Mouse (Mus musculus) heart, embryonic 12.5 days (tissue): ENCODE measurements around the gene Pkd1. TPM values are rescaled to one million over a fixed set of nuclear protein-coding genes. Genes with fewer than 3 reads are reported as not detected.

Source experiments
- ATAC-seq: fragments of 200-750 bp; cut with Nextera tagmentation; 2 replicates; pipeline ENCODE4 v1.8.0; 2017; ENCODE audit warnings: moderate TSS enrichment, moderate library complexity; ENCODE audit not compliant: insufficient number of reproducible peaks, low FRiP score
- H3K27ac ChIP-seq: fragments of 300-500 bp; sonication (generic); 2 replicates; pipeline ENCODE4 v1.5.1; 2016; ENCODE audit warnings: mild to moderate bottlenecking, moderate library complexity; ENCODE audit not compliant: poor library complexity, severe bottlenecking
- H3K27me3 ChIP-seq: fragments of 300-500 bp; sonication (generic); replicated peaks from 2 replicates; pipeline ENCODE4 v1.6.1; 2016; ENCODE audit warnings: mild to moderate bottlenecking, moderate library complexity
- H3K36me3 ChIP-seq: fragments of 300-500 bp; sonication (generic); 2 replicates; pipeline ENCODE4 v1.6.1; 2016; ENCODE audit warnings: mild to moderate bottlenecking, moderate library complexity
- H3K4me1 ChIP-seq: fragments of 300-500 bp; sonication (generic); replicated peaks from 2 replicates; pipeline ENCODE4 v1.6.1; 2016; ENCODE audit warnings: mild to moderate bottlenecking
- H3K4me2 ChIP-seq: fragments of 300-500 bp; sonication (generic); 2 replicates; pipeline ENCODE4 v1.6.1; 2016; ENCODE audit warnings: mild to moderate bottlenecking, moderate library complexity
- H3K4me3 ChIP-seq: fragments of 300-500 bp; sonication (generic); 2 replicates; pipeline ENCODE4 v1.5.1; 2016; ENCODE audit warnings: mild to moderate bottlenecking
- H3K9ac ChIP-seq: fragments of 300-500 bp; sonication (generic); 2 replicates; pipeline ENCODE4 v1.6.1; 2016; ENCODE audit warnings: mild to moderate bottlenecking, moderate library complexity
- H3K9me3 ChIP-seq: fragments of 300-500 bp; sonication (generic); replicated peaks from 2 replicates; pipeline ENCODE4 v1.6.1; 2016; ENCODE audit warnings: mild to moderate bottlenecking, moderate library complexity
- WGBS: fragments of 180-500 bp; shearing (Covaris S2); methylation state at CpG from one replicate; pipeline ENCODE4 v1.1.7; 2016; 5-methylcytosine and 5-hydroxymethylcytosine counted together
- polyA plus RNA-seq: library from polyadenylated mRNA; unstranded; fragments of >200 nt; fragmentation: Nextera tagmentation; extraction: Ambion mirVana; gene quantifications from 2 replicates; pipeline ENCODE4 v1.2.1, GENCODE M21; 2016

Gene Pkd1
- polyA plus RNA-seq, 1 experiment from 2014 or later = 18.9 TPM

DNA sequence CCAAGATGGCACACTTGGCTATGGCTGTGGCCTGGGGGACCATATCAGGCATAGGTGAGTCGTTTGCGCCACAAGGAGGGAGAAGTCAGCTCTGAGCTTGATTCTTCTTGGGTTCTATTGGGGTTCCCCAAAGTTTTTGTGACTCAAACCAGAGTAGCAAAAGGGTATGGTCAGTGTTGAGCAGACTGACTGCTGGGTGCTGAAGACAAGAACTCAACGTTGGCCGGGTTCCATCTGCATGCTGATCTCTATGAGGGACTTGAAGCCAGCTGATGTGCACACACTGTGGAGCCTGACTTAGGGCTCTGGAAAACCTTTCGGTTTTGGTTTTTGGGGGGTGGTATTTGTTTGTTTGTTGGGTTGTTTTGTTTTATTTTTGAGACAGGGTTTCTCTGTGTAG, 86.1 kb downstream of the Pkd1 start:
- ATAC-seq = no peak
- H3K4me3 ChIP-seq = no peak overlapping the region
- 89% methylated on average over 5 of the region's 5 CpGs for WGBS
- peaks cover 17% of the 10 kb centered on the region for H3K36me3 ChIP-seq
- no peaks in the 10 kb centered on the region for H3K9me3 ChIP-seq
- peaks cover 50% of the 10 kb centered on the region for H3K27me3 ChIP-seq
- no peak overlapping the region for H3K27ac ChIP-seq
- H3K4me2 ChIP-seq = no peak overlapping the region
- no peak overlapping the region for H3K9ac ChIP-seq
- peaks cover 53% of the 10 kb centered on the region for H3K4me1 ChIP-seq

DNA sequence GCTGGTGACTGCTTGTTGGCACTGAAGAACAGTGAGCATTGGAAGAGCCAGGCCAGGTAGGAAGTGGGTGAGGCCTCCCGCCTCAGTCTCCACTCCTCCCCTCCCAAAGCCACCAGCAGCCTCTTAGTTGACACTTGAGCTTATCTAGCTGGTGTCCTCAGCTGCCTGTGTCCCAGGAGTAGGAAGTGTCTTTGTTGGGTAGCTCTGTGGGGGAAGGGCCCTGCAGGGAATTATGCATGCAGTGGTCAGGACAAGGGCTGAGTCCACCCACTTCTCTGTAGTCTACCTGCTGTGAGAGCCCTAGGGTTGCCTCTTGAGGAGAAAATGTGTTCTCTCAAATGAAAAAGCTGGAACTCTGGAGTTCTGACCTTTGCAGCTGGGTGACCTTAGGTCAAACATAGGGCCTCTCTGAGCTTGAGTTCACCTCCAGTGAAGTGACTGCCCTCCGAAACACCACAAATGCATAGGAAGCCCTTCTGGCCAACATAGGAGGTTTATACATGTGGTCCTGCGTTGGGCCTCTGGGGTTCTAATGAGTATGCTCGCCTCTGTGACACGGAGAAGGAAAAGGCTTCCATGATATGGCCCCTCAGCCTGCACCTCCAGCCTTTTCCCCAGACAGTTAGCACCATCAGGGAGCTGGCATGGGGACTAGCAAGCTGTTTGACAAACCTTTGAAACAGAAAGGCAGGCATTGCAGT, 87.3 kb downstream of the Pkd1 start:
- Histone ChIP-seq H3K4me3 (no peak overlapping the region), H3K27me3 (peaks cover 58% of the 10 kb centered on the region), H3K4me2 (no peak overlapping the region), H3K27ac (0 out of 2 replicates have a peak overlapping the region, but pooled peaks have one; percentile 6), H3K4me1 (peaks cover 47% of the 10 kb centered on the region), H3K9ac (no peak overlapping the region), H3K36me3 (peaks cover 24% of the 10 kb centered on the region), H3K9me3 (no peaks in the 10 kb centered on the region)
- 52% methylated on average over 5 of the region's 5 CpGs for WGBS
- no peak for ATAC-seq

DNA sequence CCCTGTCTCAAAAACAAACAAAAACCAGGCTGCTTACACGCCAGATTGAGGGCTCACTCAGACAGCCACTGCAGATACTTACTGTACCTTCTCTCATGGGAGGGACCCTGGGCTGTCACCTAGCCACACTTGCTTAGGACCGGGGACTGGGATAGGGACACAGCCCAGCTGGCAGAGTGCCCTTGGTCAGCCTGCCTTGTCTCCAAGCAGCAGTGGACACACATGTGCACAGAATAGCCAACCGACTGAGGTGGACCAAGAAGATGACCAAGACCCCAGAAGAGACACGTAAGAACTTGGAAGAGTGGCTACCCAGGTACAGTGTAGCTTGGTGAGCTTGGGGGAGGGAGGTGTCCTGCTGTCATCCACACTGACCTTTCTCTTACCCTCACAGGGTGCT, 88.6 kb downstream of the Pkd1 start:
- ATAC-seq = no peak
- no peak overlapping the region for H3K4me2 ChIP-seq
- peaks cover 41% of the 10 kb centered on the region for H3K4me1 ChIP-seq
- no peaks in the 10 kb centered on the region for H3K9me3 ChIP-seq
- H3K4me3 ChIP-seq = no peak overlapping the region
- H3K36me3 ChIP-seq = peaks cover 30% of the 10 kb centered on the region
- H3K27me3 ChIP-seq = peaks cover 70% of the 10 kb centered on the region
- H3K9ac ChIP-seq = no peak overlapping the region
- H3K27ac ChIP-seq = no peak overlapping the region
- WGBS = 78% methylated on average over 4 of the region's 4 CpGs

DNA sequence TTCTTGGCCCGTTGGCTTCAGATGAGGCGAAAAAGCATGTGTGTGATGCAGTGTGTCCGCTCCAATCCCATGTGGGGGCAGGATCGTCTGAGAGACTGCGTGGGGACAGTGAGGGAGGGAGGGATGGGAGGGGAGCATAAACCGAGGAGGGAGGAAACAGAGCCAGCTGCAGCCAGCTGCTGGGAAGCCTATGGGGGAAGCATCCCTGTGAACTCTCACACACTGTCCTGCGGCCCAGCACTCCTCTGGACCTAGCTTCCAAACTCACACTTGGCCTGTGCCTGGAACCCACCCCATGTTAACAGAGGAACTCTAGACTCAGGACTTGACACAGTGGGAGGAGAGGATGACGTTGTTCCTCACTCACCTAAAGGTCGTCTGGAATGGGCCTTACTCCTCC, 89.2 kb downstream of the Pkd1 start:
- no peak for ATAC-seq
- WGBS = 64% methylated on average over 9 of the region's 9 CpGs

DNA sequence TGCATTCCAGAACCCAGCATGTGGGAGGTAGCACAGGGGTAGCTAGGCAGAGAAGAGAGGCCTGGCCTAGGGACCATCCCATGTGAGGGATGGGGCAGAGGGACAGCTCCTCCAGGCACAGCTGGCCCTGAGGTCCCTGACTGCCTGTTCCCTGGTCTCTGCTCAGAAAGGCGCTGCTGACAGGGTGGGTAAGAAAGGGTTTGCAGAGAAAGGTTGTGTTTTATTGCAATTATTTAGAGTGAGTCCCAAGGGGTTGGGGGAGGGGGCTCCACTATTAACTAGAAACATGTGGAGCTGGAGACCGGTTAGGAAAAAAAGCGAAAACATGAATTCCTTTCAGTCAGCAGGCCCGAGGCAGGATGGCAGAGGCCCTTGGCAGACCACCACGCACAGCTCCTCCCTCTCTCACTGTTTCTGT, 89.9 kb downstream of the Pkd1 start:
- ATAC-seq = no peak
- peaks cover 42% of the 10 kb centered on the region for H3K4me1 ChIP-seq
- H3K27me3 ChIP-seq = peaks cover 62% of the 10 kb centered on the region
- H3K9me3 ChIP-seq = no peaks in the 10 kb centered on the region
- H3K9ac ChIP-seq = no peak overlapping the region
- H3K4me2 ChIP-seq = no peak overlapping the region
- H3K4me3 ChIP-seq = no peak overlapping the region
- 66% methylated on average over 5 of the region's 5 CpGs for WGBS
- H3K36me3 ChIP-seq = peaks cover 30% of the 10 kb centered on the region
- peak overlapping the region; percentile 65 for H3K27ac ChIP-seq

More for the DNA sequence above, 89.2 kb downstream of the Pkd1 start:
- Histone ChIP-seq H3K4me1 (peaks cover 38% of the 10 kb centered on the region), H3K36me3 (peaks cover 30% of the 10 kb centered on the region), H3K4me3 (no peak overlapping the region), H3K27me3 (peaks cover 69% of the 10 kb centered on the region), H3K9me3 (no peaks in the 10 kb centered on the region), H3K27ac (peak overlapping the region; percentile 65), H3K4me2 (no peak overlapping the region), H3K9ac (no peak overlapping the region)

DNA sequence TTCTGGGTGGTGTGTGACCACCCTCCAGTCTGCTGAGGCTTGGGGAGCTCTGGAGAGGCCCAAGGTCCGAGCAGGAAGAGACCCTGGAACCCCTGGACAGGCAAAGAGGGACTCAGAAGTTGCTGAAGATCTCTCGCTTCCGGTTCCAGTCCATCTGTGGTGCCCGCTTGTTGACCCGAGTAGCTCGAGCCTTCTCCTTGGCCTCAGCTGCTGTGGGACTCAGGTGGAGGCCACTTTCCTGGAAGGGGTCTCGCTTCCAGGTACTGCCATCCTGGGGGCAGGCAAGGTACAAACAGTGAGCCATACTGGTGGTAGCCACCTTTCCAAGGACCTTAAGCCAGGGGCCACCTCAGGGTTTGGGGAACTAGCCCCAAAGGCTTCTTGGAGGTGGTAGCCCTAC, 90.5 kb downstream of the Pkd1 start:
- peak overlapping the region; percentile 65 for H3K27ac ChIP-seq
- no peaks in the 10 kb centered on the region for H3K9me3 ChIP-seq
- peaks cover 30% of the 10 kb centered on the region for H3K36me3 ChIP-seq
- H3K9ac ChIP-seq = no peak overlapping the region
- ATAC-seq = no peak
- WGBS = 83% methylated on average over 7 of the region's 7 CpGs
- H3K4me1 ChIP-seq = peaks cover 45% of the 10 kb centered on the region
- no peak overlapping the region for H3K4me2 ChIP-seq
- H3K27me3 ChIP-seq = peaks cover 56% of the 10 kb centered on the region
- H3K4me3 ChIP-seq = no peak overlapping the region

DNA sequence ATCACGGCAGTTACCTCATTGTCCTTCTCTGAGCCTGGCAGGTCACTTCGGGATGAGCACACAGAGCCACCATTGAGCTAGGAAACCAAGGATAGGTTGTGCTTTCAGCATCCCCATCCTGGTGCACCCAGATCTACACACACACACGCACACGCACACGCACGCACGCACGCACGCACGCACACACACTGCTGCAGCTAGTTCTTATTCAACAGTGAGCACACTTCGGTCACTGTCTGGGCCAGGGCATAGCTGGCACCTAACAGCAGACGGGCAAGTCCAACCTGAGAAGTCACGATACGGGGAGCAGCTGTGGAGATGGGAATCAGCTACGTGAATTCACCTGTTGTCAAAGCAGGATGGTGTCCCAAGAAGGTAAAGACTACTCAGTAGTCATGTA, 90.9 kb downstream of the Pkd1 start:
- no peak overlapping the region for H3K9ac ChIP-seq
- peak overlapping the region; percentile 65; the same call in 1 of the 2 replicates for H3K27ac ChIP-seq
- peaks cover 45% of the 10 kb centered on the region for H3K4me1 ChIP-seq
- peaks cover 30% of the 10 kb centered on the region for H3K36me3 ChIP-seq
- 93% methylated on average over 15 of the region's 15 CpGs for WGBS
- H3K27me3 ChIP-seq = peaks cover 52% of the 10 kb centered on the region
- H3K4me3 ChIP-seq = no peak overlapping the region
- H3K9me3 ChIP-seq = no peaks in the 10 kb centered on the region
- no peak for ATAC-seq
- no peak overlapping the region for H3K4me2 ChIP-seq

DNA sequence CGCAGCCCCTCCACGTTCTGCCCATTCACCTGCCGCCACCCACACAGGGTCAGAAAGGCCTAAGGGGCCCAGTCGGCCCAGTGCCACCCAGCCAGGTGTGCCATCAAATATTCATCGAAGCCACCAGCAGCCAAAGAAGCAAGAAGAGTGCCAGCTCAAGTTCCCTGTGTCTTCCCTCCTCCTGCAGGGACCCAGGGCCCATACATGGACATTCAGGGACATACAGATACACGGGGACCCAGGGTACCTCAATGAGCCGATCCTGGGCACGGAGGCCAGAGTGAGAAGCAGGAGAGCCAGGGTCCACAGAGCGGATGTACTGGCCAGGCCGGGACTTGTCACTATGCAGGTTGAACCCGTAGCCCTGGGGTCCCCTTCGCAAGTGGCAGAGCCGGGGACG, 92.3 kb downstream of the Pkd1 start:
- H3K4me3 ChIP-seq = no peak overlapping the region
- peaks cover 52% of the 10 kb centered on the region for H3K27me3 ChIP-seq
- no peak overlapping the region for H3K9ac ChIP-seq
- H3K36me3 ChIP-seq = peaks cover 30% of the 10 kb centered on the region
- H3K4me2 ChIP-seq = no peak overlapping the region
- H3K27ac ChIP-seq = no peak overlapping the region
- 90% methylated on average over 14 of the region's 14 CpGs for WGBS
- H3K4me1 ChIP-seq = peaks cover 48% of the 10 kb centered on the region
- H3K9me3 ChIP-seq = no peaks in the 10 kb centered on the region
- ATAC-seq = no peak

DNA sequence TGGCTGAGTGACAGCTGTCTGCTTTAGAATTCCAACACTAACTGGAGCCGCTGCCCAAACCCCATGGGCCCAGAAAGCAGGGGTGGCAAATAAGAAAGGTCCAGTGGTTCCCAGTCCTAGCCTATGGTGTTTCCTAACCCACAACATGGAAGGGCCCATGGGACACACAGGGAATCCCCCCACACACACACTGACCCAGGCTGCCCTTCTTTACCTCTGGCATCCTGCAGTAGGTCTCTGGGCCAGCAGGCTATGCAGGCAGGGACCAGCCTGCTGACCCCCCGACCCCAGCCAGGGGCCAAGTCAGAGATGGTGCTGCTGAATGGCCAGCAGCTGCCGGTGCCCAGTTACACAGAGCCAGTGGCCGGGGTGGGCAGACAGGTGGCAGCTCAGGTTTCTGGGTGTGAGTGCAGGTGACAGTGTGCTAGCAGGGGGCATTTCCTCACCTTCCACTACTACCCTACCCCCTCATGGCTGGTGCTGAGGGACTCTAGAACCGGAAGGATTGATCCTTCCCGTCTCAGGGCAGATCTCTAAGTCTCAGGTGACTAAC, 93.2 kb downstream of the Pkd1 start:
- ATAC-seq = no peak
- Histone ChIP-seq H3K36me3 (peaks cover 30% of the 10 kb centered on the region), H3K4me3 (no peak overlapping the region), H3K9me3 (no peaks in the 10 kb centered on the region), H3K4me2 (no peak overlapping the region), H3K9ac (no peak overlapping the region), H3K27me3 (peaks cover 56% of the 10 kb centered on the region), H3K4me1 (peaks cover 51% of the 10 kb centered on the region), H3K27ac (no peak overlapping the region)
- 74% methylated on average over 6 of the region's 6 CpGs for WGBS

DNA sequence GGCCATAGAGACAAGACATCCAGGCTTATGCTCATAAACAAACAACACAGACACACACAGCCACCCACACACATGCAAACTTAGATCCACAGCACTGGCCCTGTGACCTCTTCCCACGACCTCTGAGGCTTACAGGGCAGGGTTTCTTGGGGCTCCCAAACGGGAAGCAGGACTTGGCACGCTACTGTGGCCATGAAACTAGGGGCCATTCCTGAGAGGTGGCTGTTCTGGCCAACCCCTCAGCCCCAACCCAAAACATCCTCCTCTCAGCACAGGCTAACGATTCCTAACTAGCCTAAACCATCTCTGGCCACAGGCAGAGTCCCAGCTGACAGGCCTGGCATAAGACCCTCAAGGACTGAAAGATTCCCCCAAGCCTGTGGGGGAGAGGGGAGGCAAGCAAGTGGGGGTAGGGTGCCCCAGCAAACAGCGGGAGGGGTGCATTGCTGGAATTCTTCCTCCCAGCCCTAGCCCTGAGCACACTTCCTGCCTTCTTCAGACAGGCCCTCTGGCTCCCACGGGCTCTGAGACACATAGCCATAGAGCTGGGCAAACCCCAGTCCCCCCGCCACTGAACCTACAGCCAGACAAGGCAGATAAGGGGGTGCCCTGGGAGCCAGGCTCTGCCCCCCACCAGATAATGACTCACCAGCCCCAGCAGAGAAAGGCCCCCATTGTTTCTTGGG, 94.5 kb downstream of the Pkd1 start:
- Histone ChIP-seq H3K27me3 (peaks cover 56% of the 10 kb centered on the region), H3K27ac (peak overlapping the region; percentile 87), H3K4me1 (peaks cover 61% of the 10 kb centered on the region), H3K4me2 (peak overlapping the region; percentile 43), H3K4me3 (0 out of 2 replicates have a peak overlapping the region, but pooled peaks have one; percentile 4), H3K36me3 (peaks cover 24% of the 10 kb centered on the region), H3K9me3 (no peaks in the 10 kb centered on the region), H3K9ac (peak overlapping the region; percentile 55)
- WGBS = 30% methylated on average over 7 of the region's 7 CpGs
- peak; percentile 44; the same call in 1 of the 2 replicates for ATAC-seq
